Mouse (Mus musculus): ENCODE measurements around the gene Pak1ip1.

GRCm38 (mm10) chr13:41042511-41042910 lies 41.7 kb downstream of the Pak1ip1 start:
- no peak for TF ChIP-seq CTCF (conservative IDR thresholded peaks at IDR 0.05; ENCODE audit: insufficient read depth, insufficient read length, low read depth, low read length)
- no peak for TF ChIP-seq POLR2A (IDR thresholded peaks at IDR 0.05; ENCODE audit: low read depth, low read length)

Measured in kidney, adult 2 months (tissue).